Mouse (Mus musculus): ENCODE measurements around the gene Tsen54. TPM values are rescaled to one million over a fixed set of nuclear protein-coding genes. Genes with fewer than 3 reads are reported as not detected.

The Tsen54 gene
- total and polyA plus RNA-seq, 3 experiments = 7.2 to 16.3 (median 9.3) TPM

GRCm38 (mm10) chr11:115792353-115792752, 22.2 kb upstream of the Tsen54 start:
- Histone ChIP-seq H3K27me3 (ENCODE audit: control insufficient read depth, insufficient read depth, low read length) (no peaks in the 10 kb centered on the region), H3K9ac (ENCODE audit: low read depth, low read length) (no peak overlapping the region), H3K79me2 (replicated peaks; ENCODE audit: control insufficient read depth, insufficient read depth, low read length) (no peaks in the 10 kb centered on the region), H3K27ac (no peak overlapping the region), H3K4me1 (ENCODE audit: control insufficient read depth, insufficient read depth, low read length) (no peaks in the 10 kb centered on the region), H3K36me3 (ENCODE audit: control insufficient read depth, insufficient read depth, low read length) (no peaks in the 10 kb centered on the region), H3K4me3 (no peak overlapping the region)
- 78% methylated on average over 14 of the region's 14 CpGs for WGBS
- no peak for TF ChIP-seq CTCF (IDR thresholded peaks at IDR 0.05)
- no peak for TF ChIP-seq EP300 (IDR thresholded peaks at IDR 0.05; ENCODE audit: insufficient read depth, low read depth, low read length)
- no peak for TF ChIP-seq POLR2A (IDR thresholded peaks at IDR 0.05; ENCODE audit: insufficient read depth, low read depth, low read length)
- peak in 1 of 2 experiments; percentile 13 for DNase-seq
- intact Hi-C loops (cut with DNase I) = no loop called here

DNA sequence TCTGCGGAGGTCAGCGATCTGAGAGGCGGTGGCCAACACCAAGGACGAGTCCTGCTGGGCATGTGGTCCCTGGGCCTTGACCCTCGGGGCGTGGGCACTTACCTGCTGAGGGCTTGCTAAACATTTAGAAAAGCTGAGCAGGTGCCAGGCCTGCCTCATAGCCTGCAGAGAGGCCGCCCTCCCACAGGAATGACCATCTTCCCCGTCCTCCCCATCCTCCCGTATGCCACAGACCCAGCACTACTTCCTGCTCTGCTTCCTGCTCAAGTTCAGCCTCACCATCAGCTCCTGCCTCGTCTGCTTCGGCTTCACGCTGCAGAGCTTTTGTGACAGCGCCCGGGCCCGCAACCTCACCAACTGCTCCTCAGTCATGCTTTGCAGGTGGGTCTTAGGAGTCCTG, 17.6 kb upstream of the Tsen54 start:
- no peak overlapping the region for H3K4me3 ChIP-seq
- TF ChIP-seq EP300 (IDR thresholded peaks at IDR 0.05; ENCODE audit: insufficient read depth, low read depth, low read length) (0 out of 2 replicates have a peak, but pooled peaks have one; percentile 24), CTCF (IDR thresholded peaks at IDR 0.05) (no peak)
- intact Hi-C loops (cut with DNase I) = no loop called here
- no peaks in the 10 kb centered on the region for H3K27me3 ChIP-seq (ENCODE audit: control insufficient read depth, insufficient read depth, low read length)
- H3K4me1 ChIP-seq (ENCODE audit: control insufficient read depth, insufficient read depth, low read length) = no peaks in the 10 kb centered on the region
- H3K9ac ChIP-seq (ENCODE audit: low read depth, low read length) = no peak overlapping the region
- H3K36me3 ChIP-seq (ENCODE audit: control insufficient read depth, insufficient read depth, low read length) = no peaks in the 10 kb centered on the region
- H3K27ac ChIP-seq = no peak overlapping the region; the same call in 1 of the 2 replicates
- peak in 1 of 2 experiments; percentile 31 for DNase-seq
- H3K79me2 ChIP-seq (replicated peaks; ENCODE audit: control insufficient read depth, insufficient read depth, low read length) = no peaks in the 10 kb centered on the region
- WGBS = 60% methylated on average over 15 of the region's 15 CpGs

DNA sequence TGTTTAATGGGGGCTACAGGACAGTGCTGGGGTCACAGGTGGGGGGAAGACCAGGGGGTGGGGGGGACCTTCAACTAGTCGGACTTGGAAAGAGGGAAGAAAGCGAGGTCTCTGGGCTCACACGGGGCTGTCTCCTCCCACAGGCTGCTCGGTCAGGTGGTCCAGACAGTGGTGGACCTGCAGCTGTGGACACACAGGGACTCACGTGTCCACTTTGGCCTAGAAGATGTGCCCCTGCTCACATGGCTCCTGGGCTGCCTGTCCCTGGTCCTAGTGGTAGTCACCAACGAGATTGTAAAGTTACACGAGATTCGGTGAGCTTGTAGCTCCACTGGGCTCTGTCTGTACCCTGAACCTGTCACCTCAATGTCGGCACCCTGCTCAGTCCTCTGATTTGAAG, 16.9 kb upstream of the Tsen54 start:
- Histone ChIP-seq H3K27me3 (ENCODE audit: control insufficient read depth, insufficient read depth, low read length) (no peaks in the 10 kb centered on the region), H3K4me3 (no peak overlapping the region)

GRCm38 (mm10) chr11:115800981-115801380, 13.5 kb upstream of the Tsen54 start:
- Histone ChIP-seq H3K79me2 (replicated peaks; ENCODE audit: control insufficient read depth, insufficient read depth, low read length) (no peaks in the 10 kb centered on the region), H3K4me3 (no peak overlapping the region), H3K4me1 (ENCODE audit: control insufficient read depth, insufficient read depth, low read length) (peaks cover 3% of the 10 kb centered on the region; the same call in 1 of the 2 replicates), H3K36me3 (ENCODE audit: control insufficient read depth, insufficient read depth, low read length) (no peaks in the 10 kb centered on the region), H3K27me3 (ENCODE audit: control insufficient read depth, insufficient read depth, low read length) (no peaks in the 10 kb centered on the region), H3K9ac (ENCODE audit: low read depth, low read length) (no peak overlapping the region), H3K27ac (no peak overlapping the region)
- 89% methylated on average over 18 of the region's 18 CpGs for WGBS
- intact Hi-C loops (cut with DNase I) = no loop called here
- no peak for TF ChIP-seq CTCF (IDR thresholded peaks at IDR 0.05)
- DNase-seq = no peak

More for the DNA sequence above, 16.9 kb upstream of the Tsen54 start:
- peak in 1 of 2 experiments; percentile 38 for DNase-seq
- no peaks in the 10 kb centered on the region for H3K4me1 ChIP-seq (ENCODE audit: control insufficient read depth, insufficient read depth, low read length)
- H3K27ac ChIP-seq = no peak overlapping the region; the same call in 1 of the 2 replicates
- H3K9ac ChIP-seq (ENCODE audit: low read depth, low read length) = no peak overlapping the region
- no peak for TF ChIP-seq CTCF (IDR thresholded peaks at IDR 0.05)
- WGBS = 56% methylated on average over 9 of the region's 9 CpGs
- no peaks in the 10 kb centered on the region for H3K36me3 ChIP-seq (ENCODE audit: control insufficient read depth, insufficient read depth, low read length)
- intact Hi-C loops (cut with DNase I) = no loop called here
- no peaks in the 10 kb centered on the region for H3K79me2 ChIP-seq (replicated peaks; ENCODE audit: control insufficient read depth, insufficient read depth, low read length)

DNA sequence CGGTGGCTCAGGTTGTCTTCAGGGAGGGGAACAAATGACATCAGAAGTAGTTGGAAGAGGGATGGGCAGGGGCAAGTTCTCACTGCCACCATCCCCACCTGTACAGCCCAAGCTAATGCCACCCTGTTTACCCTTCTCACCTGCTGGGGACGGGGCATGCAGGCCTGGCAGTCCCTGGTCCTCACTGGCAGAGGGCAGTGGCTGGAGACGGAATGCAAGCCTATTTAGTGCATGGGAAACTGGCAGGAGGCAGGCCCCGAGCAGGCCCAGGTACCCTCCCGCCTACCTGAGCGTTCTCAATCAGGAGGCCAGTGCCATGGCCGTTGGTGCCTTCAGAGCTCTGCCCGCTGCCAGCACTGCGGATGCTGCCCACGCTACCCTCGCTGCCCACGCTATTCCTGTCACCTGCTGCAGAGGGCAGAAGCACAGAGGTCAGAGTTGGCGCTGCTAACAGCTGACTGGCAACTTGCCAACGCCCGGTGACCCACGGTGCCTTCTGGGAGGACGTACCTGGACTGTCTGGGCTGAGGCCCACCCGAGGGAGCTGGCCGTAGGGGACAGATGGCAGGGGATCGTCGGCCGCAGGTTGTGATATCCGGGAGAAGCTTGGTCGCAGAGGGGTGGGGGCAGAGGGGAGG, 11.3 kb upstream of the Tsen54 start:
- no peaks in the 10 kb centered on the region for H3K27me3 ChIP-seq (ENCODE audit: control insufficient read depth, insufficient read depth, low read length)
- DNase-seq = peak in 1 of 2 experiments; percentile 49
- peaks cover 9% of the 10 kb centered on the region for H3K36me3 ChIP-seq (ENCODE audit: control insufficient read depth, insufficient read depth, low read length)
- 66% methylated on average over 24 of the region's 24 CpGs for WGBS
- H3K27ac ChIP-seq = no peak overlapping the region; the same call in 1 of the 2 replicates
- H3K4me3 ChIP-seq = no peak overlapping the region
- intact Hi-C loops (cut with DNase I) = loop anchor here (2.0 kb wide), 1 partner anchor 16 kb away; no protein-coding TSS in a partner anchor
- H3K9ac ChIP-seq (ENCODE audit: low read depth, low read length) = no peak overlapping the region
- H3K79me2 ChIP-seq (replicated peaks; ENCODE audit: control insufficient read depth, insufficient read depth, low read length) = no peaks in the 10 kb centered on the region
- peaks cover 13% of the 10 kb centered on the region for H3K4me1 ChIP-seq (ENCODE audit: control insufficient read depth, insufficient read depth, low read length)
- no peak for TF ChIP-seq EP300 (IDR thresholded peaks at IDR 0.05; ENCODE audit: insufficient read depth, low read depth, low read length)
- TF ChIP-seq POLR2A (IDR thresholded peaks at IDR 0.05; ENCODE audit: insufficient read depth, low read depth, low read length) = no peak
- TF ChIP-seq CTCF (IDR thresholded peaks at IDR 0.05) = no peak

GRCm38 (mm10) chr11:115805005-115805404, 9.5 kb upstream of the Tsen54 start:
- no peak overlapping the region for H3K4me3 ChIP-seq
- H3K4me1 ChIP-seq (ENCODE audit: control insufficient read depth, insufficient read depth, low read length) = peaks cover 21% of the 10 kb centered on the region
- no peak overlapping the region for H3K9ac ChIP-seq (ENCODE audit: low read depth, low read length)
- DNase-seq = no peak
- no peak overlapping the region for H3K27ac ChIP-seq
- intact Hi-C loops (cut with DNase I) = no loop called here
- 90% methylated on average over 7 of the region's 7 CpGs for WGBS
- H3K27me3 ChIP-seq (ENCODE audit: control insufficient read depth, insufficient read depth, low read length) = no peaks in the 10 kb centered on the region
- no peak for TF ChIP-seq CTCF (IDR thresholded peaks at IDR 0.05)
- no peak for TF ChIP-seq POLR2A (IDR thresholded peaks at IDR 0.05; ENCODE audit: insufficient read depth, low read depth, low read length)
- no peak for TF ChIP-seq EP300 (IDR thresholded peaks at IDR 0.05; ENCODE audit: insufficient read depth, low read depth, low read length)
- H3K36me3 ChIP-seq (ENCODE audit: control insufficient read depth, insufficient read depth, low read length) = peaks cover 9% of the 10 kb centered on the region
- 0 out of 2 replicates have a peak, but pooled peaks cover 3% of the 10 kb centered on the region for H3K79me2 ChIP-seq (replicated peaks; ENCODE audit: control insufficient read depth, insufficient read depth, low read length)

All from heart, adult 2 months (tissue).